Mouse (Mus musculus) forebrain, embryonic 14.5 days (tissue): ENCODE measurements around the gene Vasp. TPM values are rescaled to one million over a fixed set of nuclear protein-coding genes. Genes with fewer than 3 reads are reported as not detected.
A peak's percentile ranks its signal among the peaks of the same experiment; 100 is the strongest.

ENCODE experiments used
- ATAC-seq: fragments of 200-750 bp; cut with Nextera tagmentation; 2 replicates; pipeline ENCODE4 v1.8.0; 2017; ENCODE audit warnings: mild to moderate bottlenecking, moderate library complexity
- DNase-seq: peaks from one replicate; pipeline ENCODE4 v3.0.0-alpha.2; 2015; ENCODE audit warnings: low spot score
- H3K27ac ChIP-seq: fragments of 300-500 bp; sonication (generic); 2 replicates; pipeline ENCODE4 v1.5.1; 2014; ENCODE audit warnings: low read depth, mild to moderate bottlenecking, control low read depth, low read length, moderate library complexity
- H3K27me3 ChIP-seq: fragments of 300-500 bp; sonication (generic); replicated peaks from 2 replicates; pipeline ENCODE4 v1.6.1; 2014; ENCODE audit warnings: low read length, control low read depth, mixed read lengths; ENCODE audit not compliant: control insufficient read depth, insufficient read depth
- H3K36me3 ChIP-seq: fragments of 300-500 bp; sonication (generic); 2 replicates; pipeline ENCODE4 v1.6.1; 2014; ENCODE audit warnings: low read length, control low read depth; ENCODE audit not compliant: control insufficient read depth, insufficient read depth
- H3K4me1 ChIP-seq: fragments of 300-500 bp; sonication (generic); 2 replicates; pipeline ENCODE4 v1.6.1; 2014; ENCODE audit warnings: antibody characterized with exemption, low read length, control low read depth; ENCODE audit not compliant: control insufficient read depth, insufficient read depth
- H3K4me2 ChIP-seq: fragments of 300-500 bp; sonication (generic); 2 replicates; pipeline ENCODE4 v1.6.1; 2014; ENCODE audit warnings: mild to moderate bottlenecking, control low read depth, low read length
- H3K4me3 ChIP-seq: fragments of 300-500 bp; sonication (generic); 2 replicates; pipeline ENCODE4 v1.5.1; 2014; ENCODE audit warnings: low read depth, low read length, control low read depth
- H3K9ac ChIP-seq: fragments of 300-500 bp; sonication (generic); 2 replicates; pipeline ENCODE4 v1.6.1; 2014; ENCODE audit warnings: mild to moderate bottlenecking, low read length, control low read depth, moderate library complexity
- H3K9me3 ChIP-seq: fragments of 300-500 bp; sonication (generic); replicated peaks from 2 replicates; pipeline ENCODE4 v1.6.1; 2016; ENCODE audit warnings: low read length, control low read depth, mixed read lengths; ENCODE audit not compliant: control insufficient read depth
- WGBS: fragments of 180-500 bp; shearing (Covaris S2); extraction: QIAGEN DNeasy Blood & Tissue Kit; methylation state at CpG from one replicate; pipeline ENCODE4 v1.1.7; 2014; 5-methylcytosine and 5-hydroxymethylcytosine counted together
- polyA plus RNA-seq: library from polyadenylated mRNA; unstranded; fragments of >200 nt; fragmentation: Nextera tagmentation; extraction: Ambion mirVana; gene quantifications from 2 replicates; pipeline ENCODE4 v1.2.1, GENCODE M21; 2014

Gene Vasp
- polyA plus RNA-seq, 1 experiment from 2014 or later = 27.1 TPM

- H3K36me3 ChIP-seq = peaks cover 31% of the 10 kb centered on the region
- no peak overlapping the region for H3K27ac ChIP-seq
- no peak for DNase-seq
- 80% methylated on average over 10 of the region's 10 CpGs for WGBS
- no peak overlapping the region for H3K4me3 ChIP-seq
- no peak overlapping the region for H3K9ac ChIP-seq
- H3K27me3 ChIP-seq = no peaks in the 10 kb centered on the region
- no peak overlapping the region for H3K4me2 ChIP-seq
- no peak for ATAC-seq
- H3K4me1 ChIP-seq = peaks cover 18% of the 10 kb centered on the region
- H3K9me3 ChIP-seq = no peaks in the 10 kb centered on the region
Observed at GRCm38 (mm10) chr7:19267051-19267450, 4.6 kb downstream of the Vasp start.

DNA sequence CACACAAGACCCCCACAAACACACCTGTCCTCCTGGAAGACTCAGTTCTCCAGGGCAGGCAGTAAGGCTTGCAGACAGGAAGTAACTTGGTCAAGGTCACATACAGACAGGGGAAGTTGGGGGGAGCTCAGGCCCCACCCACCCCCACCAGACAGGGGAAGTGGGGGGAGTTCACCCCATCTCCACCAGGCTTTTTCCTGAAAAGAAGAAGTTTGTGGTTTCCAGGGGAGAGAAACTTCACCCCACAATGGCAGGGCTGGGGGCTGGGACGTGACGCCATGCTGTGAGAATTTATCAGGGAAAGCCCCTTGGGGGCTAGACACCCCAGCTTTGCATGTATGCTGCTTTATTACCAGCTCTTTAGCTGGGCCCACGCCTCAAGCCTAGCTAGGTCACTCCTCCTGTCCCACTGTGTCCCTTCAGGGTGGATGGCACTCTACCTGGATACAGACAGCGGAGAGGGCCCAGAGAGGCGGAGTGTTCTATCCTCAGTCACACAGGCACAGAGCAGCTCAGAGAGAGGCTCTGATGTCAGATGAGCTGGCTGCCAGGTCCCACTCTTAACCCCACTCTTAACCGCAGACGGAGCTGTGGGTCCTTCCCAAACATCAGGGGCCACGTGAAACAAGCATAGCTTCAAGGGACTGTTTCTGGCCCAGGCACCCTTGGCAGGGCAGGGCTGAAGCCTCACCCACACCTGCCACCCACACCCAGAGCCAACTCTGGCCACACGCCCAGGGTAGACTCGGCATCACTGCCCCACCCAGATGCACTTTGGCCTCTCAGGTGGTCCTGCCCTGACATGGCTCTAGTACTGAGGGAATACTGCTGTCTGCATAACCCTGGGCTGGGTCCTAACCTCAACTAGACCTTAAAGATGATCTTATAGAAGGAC, 5.4 kb downstream of the Vasp start:
- H3K4me2 ChIP-seq = no peak overlapping the region
- no peak overlapping the region for H3K4me3 ChIP-seq
- no peaks in the 10 kb centered on the region for H3K27me3 ChIP-seq
- WGBS = 82% methylated on average over 10 of the region's 10 CpGs
- peaks cover 38% of the 10 kb centered on the region for H3K36me3 ChIP-seq
- peaks cover 18% of the 10 kb centered on the region for H3K4me1 ChIP-seq
- no peak overlapping the region for H3K9ac ChIP-seq
- no peak overlapping the region for H3K27ac ChIP-seq
- ATAC-seq = no peak
- no peaks in the 10 kb centered on the region for H3K9me3 ChIP-seq
- DNase-seq = no peak

DNA sequence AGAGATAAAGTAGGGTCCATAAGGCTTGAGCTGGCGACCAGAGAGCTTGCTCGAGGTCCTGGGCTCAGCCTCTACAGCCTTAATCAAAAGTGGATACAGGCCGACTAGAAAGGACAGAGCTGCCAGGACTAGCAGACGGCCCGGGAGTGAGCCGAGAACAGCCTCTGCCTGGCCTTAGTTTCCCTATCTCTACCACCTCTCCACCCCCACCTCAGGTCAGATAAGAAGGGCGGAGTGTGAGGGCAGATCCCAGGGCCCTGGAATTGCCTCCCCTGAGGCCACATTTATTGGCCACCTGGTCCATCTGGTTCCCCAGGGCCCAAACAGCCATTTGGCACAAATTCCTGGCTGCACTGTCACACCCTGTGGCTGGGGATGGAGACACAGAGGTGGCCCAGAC, 6.5 kb downstream of the Vasp start:
- H3K4me3 ChIP-seq = no peak overlapping the region
- H3K9me3 ChIP-seq = no peaks in the 10 kb centered on the region
- no peak for DNase-seq
- H3K27ac ChIP-seq = no peak overlapping the region
- H3K9ac ChIP-seq = no peak overlapping the region
- H3K4me2 ChIP-seq = no peak overlapping the region
- no peaks in the 10 kb centered on the region for H3K27me3 ChIP-seq
- H3K36me3 ChIP-seq = peaks cover 48% of the 10 kb centered on the region
- no peak for ATAC-seq
- peaks cover 10% of the 10 kb centered on the region for H3K4me1 ChIP-seq
- WGBS = 85% methylated on average over 7 of the region's 7 CpGs

GRCm38 (mm10) chr7:19258336-19258735, 13.3 kb downstream of the Vasp start:
- no peak overlapping the region for H3K4me2 ChIP-seq
- no peaks in the 10 kb centered on the region for H3K27me3 ChIP-seq
- H3K4me1 ChIP-seq = no peaks in the 10 kb centered on the region
- H3K36me3 ChIP-seq = peaks cover 69% of the 10 kb centered on the region
- DNase-seq = no peak
- H3K27ac ChIP-seq = no peak overlapping the region
- H3K9ac ChIP-seq = no peak overlapping the region
- H3K9me3 ChIP-seq = no peaks in the 10 kb centered on the region
- no peak overlapping the region for H3K4me3 ChIP-seq
- WGBS = 82% methylated on average over 3 of the region's 3 CpGs
- ATAC-seq = no peak

DNA sequence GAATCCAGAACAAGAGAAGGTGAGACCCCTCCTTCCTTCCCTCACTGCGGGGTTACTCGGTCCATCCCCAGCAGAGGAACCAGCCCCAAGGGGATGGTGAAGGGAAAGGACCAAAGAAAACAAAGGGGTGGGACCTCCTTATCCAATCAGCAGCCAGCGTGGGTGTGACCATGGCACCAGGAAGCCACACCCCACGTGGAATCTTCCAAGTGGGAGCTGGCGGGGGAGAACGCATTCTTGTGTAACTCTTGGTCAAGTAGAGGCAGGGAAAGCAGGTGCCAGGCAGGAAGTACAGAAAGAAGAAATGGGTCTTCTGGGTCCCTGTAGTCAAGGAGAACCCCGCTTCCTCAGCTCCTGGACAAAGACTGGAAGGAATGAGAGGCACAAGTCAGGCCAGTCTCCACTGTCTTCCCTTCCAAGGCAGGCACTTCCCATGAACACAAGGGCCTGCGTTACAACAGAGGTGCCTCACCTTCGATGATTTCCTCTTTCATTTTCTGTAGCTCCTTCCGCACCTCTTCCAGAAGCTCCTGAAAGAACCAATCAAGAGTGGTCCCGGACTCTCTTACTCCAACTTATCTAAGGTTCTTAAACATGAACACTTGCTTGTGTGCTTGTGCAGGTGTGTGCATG, 14.1 kb downstream of the Vasp start:
- no peak overlapping the region for H3K9ac ChIP-seq
- H3K9me3 ChIP-seq = no peaks in the 10 kb centered on the region
- ATAC-seq = peak; percentile 83
- peaks cover 61% of the 10 kb centered on the region for H3K36me3 ChIP-seq
- no peak overlapping the region for H3K4me2 ChIP-seq
- no peak overlapping the region for H3K27ac ChIP-seq
- H3K4me1 ChIP-seq = no peaks in the 10 kb centered on the region
- DNase-seq = peak; percentile 72
- 31% methylated on average over 11 of the region's 11 CpGs for whole genome bisulfite sequencing
- no peak overlapping the region for H3K4me3 ChIP-seq
- no peaks in the 10 kb centered on the region for H3K27me3 ChIP-seq

DNA sequence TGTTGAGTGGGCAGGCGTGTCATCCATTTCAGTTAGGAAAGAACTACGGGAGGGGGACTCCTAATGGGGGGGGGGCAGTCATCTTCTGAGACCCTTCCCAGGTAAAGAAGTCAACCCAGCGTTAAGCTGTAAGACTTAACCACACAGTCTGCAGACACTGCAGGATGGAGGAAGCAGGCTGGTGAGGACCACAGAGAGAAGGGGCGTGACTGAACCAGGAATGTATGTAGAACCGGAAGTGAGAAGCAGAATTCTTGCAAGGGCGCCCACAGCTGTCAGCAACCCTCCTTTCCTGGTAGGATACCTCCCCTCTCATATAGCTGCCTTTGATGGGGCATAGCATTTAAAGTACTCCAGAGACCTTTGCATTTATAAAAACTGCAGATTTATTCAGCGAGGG, 15.1 kb downstream of the Vasp start:
- H3K36me3 ChIP-seq = peaks cover 53% of the 10 kb centered on the region
- no peak for ATAC-seq
- 93% methylated on average over 7 of the region's 7 CpGs for WGBS
- H3K27ac ChIP-seq = no peak overlapping the region
- H3K4me2 ChIP-seq = no peak overlapping the region
- no peaks in the 10 kb centered on the region for H3K9me3 ChIP-seq
- no peak for DNase-seq
- H3K4me1 ChIP-seq = no peaks in the 10 kb centered on the region
- H3K4me3 ChIP-seq = no peak overlapping the region
- H3K27me3 ChIP-seq = no peaks in the 10 kb centered on the region
- H3K9ac ChIP-seq = no peak overlapping the region

GRCm38 (mm10) chr7:19255395-19255794, 16.2 kb downstream of the Vasp start:
- Histone ChIP-seq H3K27me3 (no peaks in the 10 kb centered on the region), H3K9me3 (no peaks in the 10 kb centered on the region), H3K27ac (no peak overlapping the region), H3K36me3 (peaks cover 43% of the 10 kb centered on the region), H3K4me1 (no peaks in the 10 kb centered on the region), H3K4me2 (no peak overlapping the region), H3K4me3 (no peak overlapping the region), H3K9ac (no peak overlapping the region)
- DNase-seq (no peak), ATAC-seq (no peak)
- WGBS = 88% methylated on average over 17 of the region's 17 CpGs

GRCm38 (mm10) chr7:19253437-19253836, 18.2 kb downstream of the Vasp start:
- Histone ChIP-seq H3K9me3 (no peaks in the 10 kb centered on the region), H3K27me3 (no peaks in the 10 kb centered on the region), H3K4me2 (no peak overlapping the region), H3K36me3 (peaks cover 24% of the 10 kb centered on the region), H3K9ac (no peak overlapping the region), H3K4me1 (no peaks in the 10 kb centered on the region), H3K4me3 (no peak overlapping the region), H3K27ac (no peak overlapping the region)
- DNase-seq (no peak), ATAC-seq (no peak)
- 81% methylated on average over 5 of the region's 5 CpGs for WGBS

DNA sequence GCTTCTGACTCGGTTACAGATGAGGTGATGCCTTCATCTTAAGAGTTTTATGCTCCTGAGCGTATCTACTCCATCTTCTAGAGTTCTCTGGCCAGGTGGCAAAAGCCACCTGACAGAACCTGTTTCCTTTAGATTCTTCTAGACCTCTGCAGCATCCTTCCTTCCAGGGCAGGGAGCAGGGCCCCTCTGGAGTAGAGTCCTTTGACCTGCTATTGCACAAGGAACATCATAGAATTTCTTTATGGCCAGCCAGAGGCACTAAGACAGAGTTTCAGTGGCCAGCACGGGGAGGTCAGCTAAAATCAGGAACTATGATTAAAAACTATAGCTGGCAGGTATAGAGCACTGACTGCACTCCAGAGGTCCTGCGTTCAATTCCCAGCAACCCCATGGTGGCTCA, 19.5 kb downstream of the Vasp start:
- Histone ChIP-seq H3K9me3 (no peaks in the 10 kb centered on the region), H3K4me1 (no peaks in the 10 kb centered on the region), H3K4me2 (no peak overlapping the region), H3K27me3 (no peaks in the 10 kb centered on the region), H3K9ac (no peak overlapping the region), H3K36me3 (peaks cover 15% of the 10 kb centered on the region; the same call in 1 of the 2 replicates), H3K27ac (no peak overlapping the region), H3K4me3 (no peak overlapping the region)
- no peak for ATAC-seq
- WGBS = 88% methylated on average over 4 of the region's 4 CpGs
- no peak for DNase-seq
